Mouse (Mus musculus): ENCODE measurements around the gene Usp49. TPM values are rescaled to one million over a fixed set of nuclear protein-coding genes. Genes with fewer than 3 reads are reported as not detected.
"Not testable (repeated sequence)": the region's sequence is repeated elsewhere in the genome, so short reads cannot be mapped to it uniquely, and the experiment has no call there.

The Usp49 gene
- total RNA-seq, 2 experiments from 2014 or later = 12.2 to 13.1 TPM

DNA sequence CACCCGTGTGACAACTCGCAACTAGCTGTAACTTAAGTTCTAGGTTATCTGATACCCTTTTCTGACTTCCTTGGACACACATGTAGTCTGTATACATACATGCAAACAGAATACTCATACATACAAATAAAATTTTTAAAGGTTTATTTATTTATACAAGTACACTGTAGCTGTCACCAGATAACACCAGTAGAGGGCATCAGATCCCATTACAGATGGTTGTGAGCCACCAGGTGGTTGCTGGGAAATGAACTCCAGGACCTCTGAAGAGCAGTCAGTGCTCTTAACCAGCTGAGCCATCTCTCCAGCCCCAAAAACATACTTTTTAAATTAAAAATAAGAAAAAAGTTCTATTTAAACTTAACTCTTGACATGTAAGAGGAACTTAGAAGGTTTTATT lies 12.5 kb downstream of the Usp49 start:
- DNase-seq (ENCODE audit: low spot score in 2 of 2) = no peak

DNA sequence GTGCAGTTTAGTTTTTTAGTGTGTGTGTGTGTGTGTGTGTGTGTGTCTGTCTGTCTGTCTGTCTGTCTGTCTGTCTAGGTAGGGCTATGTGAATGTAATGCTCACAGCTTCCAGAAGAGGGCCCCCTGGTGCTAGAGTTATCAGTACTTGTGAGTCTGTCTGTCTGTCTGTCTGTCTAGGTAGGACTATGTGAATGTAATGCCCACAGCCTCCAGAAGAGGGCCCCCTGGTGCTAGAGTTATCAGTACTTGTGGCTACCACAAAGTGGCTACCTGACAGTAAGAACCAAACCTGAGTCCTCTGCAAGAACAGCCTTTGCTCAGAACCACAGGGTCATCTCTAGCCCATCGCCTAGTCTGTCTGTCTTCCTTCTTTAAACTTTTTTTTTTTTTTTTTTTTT lies 16.2 kb downstream of the Usp49 start:
- peak; percentile 41 to 65 for DNase-seq (ENCODE audit: low spot score in 2 of 2)

DNA sequence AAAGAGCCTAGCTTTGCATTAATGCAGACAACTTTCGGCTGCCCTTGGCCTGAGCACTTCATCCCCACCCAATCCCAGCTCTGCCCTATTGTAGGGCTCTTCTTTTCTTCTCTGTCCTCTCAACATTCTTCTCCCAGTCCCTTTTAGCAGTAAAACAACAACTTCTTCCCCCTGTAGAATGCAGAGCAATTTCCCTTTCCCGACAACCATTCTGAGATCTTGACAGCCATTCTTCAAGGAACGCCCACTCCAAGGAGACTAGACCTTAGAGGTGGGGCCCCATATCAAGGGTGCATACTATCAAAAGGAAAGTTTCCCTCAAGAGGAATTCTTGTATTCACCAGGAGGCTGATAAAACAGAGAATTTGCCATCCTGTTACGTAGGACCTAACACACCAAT lies 18.5 kb downstream of the Usp49 start:
- no peak for DNase-seq (ENCODE audit: low spot score in 2 of 2)

DNA sequence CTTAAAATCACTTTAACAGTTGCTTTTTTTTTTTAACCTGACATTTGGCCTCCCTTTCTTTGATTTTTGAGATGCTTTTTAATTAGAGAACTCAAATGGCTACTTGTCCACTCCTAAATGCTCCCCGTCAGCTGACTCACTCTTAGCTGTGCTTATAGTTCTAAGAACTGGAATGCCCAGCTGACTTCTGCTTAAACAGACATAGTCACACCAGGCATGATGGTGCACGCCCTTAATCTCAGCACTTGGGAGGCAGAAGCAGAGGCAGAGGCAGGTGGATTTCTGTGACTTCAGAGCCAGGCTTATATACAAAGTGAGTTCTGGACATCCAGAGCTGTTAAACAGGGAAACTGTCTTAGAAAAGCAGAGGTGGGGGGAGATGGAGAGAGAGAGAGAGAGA lies 21.5 kb downstream of the Usp49 start:
- no peak for DNase-seq (ENCODE audit: low spot score in 2 of 2)

DNA sequence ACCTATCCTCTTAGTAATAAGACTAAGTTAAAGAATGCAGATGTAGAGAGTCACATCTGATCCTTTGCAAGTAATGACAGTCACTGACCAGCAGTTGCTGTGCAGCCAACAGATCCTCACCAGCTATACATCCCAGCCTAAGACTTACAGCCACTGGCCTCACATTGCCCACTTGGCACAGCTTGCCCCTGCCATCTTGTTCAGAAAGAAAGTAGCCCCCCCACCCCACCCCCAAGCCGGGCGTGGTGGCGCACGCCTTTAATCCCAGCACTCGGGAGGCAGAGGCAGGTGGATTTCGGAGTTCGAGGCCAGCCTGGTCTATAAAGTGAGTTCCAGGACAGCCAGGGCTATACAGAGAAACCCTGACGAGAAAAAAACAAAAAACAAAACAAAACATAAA lies 23.9 kb downstream of the Usp49 start:
- not testable (repeated sequence) for DNase-seq (ENCODE audit: low spot score in 2 of 2)

DNA sequence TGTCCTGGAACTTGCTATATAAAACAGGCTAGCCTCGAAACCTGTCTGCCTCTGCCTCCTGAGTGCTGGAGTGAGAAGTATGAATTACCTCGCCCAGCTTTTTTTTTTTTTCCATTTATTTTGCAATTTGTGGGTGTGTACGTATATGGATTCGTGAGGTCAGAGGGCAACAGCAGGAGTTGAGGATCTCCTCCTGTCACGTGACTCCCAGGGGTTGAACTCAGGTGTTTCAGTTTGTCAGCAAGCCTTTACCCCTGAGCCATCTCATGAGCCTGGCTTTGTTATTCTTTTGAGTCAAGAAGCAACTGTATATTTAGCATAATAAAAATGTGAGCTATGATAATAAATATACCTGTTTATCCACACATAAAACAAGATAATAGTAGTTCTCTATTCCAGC lies 25.2 kb downstream of the Usp49 start:
- no peak for DNase-seq (ENCODE audit: low spot score in 2 of 2)

DNA sequence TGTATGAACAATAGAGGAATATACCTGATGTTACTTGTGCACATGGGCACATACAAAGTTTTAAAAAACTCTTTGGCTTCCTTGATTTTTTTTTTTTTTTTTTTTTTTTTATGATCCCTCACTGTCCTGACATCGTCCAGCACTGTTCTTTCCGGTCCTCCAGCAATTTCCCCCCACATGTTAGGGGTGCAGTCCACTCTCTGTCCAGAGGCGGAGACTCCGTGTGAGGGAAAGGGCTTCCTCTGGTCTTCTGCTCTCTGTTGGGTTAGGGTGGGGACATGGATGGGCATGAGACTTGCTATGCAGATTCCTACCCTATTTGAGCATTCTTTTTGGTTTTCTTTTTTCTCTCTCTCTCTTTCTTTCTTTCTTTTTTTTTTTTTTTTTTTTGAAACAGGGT lies 27.4 kb downstream of the Usp49 start:
- DNase-seq (ENCODE audit: low spot score in 2 of 2) = no peak

DNA sequence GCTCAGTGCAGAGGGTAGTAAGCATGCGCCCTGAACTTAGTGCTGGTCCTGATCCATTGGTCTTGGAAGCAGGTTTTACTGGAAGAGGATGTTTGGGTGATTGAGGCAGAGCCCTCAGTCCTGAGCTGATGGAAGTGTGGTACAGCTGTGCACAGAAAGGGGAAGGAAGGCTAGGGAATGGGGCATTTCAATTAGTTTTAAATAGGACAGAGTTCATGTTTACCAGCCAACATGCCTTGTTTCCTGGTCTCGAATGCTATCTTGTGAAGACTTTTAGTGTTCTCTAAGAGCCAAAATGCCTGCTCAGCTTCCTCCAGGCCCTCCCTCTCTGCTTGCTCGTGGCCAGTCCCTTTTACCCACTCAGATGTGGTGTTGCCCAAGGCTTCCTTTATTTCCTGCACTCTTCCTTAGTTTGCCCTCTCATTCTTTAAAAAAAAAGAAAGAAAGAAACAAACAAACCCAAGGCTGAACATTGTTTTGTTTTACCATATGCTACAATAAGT lies 28.3 kb downstream of the Usp49 start:
- DNase-seq (ENCODE audit: low spot score in 2 of 2) = no peak

DNA sequence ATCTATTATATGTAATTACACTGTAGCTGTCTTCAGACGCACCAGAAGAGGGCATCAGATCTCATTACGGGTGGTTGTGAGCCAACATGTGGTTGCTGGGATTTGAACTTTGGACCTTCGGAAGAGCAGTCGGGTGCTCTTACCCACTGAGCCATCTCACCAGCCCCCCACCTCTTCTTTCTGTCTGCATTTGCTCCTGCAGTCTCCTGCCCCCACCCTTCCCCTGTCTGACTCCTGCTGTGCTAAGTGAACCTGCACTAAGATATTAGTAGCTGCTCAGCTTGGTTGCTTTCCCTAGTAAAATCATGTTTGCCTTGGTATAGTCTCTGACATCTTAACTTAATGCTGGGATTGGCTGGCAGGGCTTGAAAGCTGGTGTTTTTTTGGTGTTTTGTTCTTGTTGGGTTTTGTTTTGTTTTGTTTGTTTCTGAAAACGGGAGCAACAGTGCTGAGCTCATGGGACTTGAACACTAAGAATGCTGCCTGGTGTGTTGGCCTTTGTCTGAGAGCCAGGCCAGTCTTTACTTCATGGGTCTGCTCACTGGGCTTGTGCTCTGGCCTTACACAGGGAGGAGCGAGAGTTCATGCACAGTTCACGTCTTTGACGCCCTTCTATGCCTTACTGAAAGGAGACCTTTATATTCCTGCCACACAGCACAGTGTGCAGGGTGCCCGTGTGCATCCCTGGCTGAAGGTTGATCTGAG lies 32.7 kb downstream of the Usp49 start:
- DNase-seq (ENCODE audit: low spot score in 2 of 2) = no peak

DNA sequence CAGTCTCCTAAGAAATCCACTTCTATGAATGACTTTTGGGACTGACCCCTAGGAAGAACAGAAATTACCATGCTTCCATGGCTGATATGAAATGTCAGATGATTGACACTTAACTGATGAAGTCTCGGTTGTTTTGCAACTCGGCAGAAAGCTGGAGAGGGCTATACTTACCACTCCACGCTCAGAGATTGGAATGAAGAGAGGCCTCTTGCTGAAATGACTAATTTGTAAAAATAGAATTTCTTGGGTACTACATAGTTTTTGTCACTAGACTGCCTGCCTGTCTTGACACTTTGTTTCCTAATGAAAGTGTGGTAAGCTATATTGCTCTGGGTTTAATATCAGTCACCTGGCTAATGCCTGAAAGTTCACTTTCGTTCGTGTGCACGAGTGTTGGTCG lies 34.0 kb downstream of the Usp49 start:
- no peak for DNase-seq (ENCODE audit: low spot score in 2 of 2)

DNA sequence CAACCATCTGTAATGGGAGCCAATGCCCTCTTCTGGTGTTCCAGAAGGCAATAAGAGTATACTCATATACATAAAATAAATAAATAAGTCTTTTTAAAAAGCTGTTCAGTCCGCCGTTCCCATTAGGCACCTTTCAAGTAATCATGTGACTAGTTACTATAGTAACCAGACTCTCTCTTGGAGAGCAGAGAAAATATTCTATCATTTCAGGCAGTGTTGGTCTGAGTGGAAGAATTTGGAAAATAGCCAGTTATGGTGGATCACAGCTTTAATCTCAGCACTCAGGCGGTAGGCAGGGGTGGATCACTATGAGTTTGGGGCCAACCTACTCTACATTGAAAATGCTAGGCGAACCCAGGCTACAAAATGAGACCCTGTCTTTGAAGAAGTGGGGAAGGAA lies 38.7 kb downstream of the Usp49 start:
- no peak for DNase-seq (ENCODE audit: low spot score in 2 of 2)

DNA sequence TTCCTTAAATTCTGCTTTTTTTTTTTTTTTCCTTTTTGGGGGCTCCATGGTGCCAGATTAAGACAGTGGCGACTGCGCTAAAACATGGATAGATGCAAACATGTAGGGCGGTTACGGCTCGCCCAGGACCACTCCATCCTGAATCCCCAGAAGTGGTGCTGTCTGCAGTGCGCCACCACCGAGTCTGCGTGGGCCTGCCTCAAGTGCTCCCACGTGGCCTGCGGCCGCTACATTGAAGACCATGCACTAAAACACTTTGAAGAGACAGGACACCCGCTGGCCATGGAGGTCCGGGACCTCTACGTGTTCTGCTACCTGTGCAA lies 41.5 kb downstream of the Usp49 start:
- no peak for DNase-seq (ENCODE audit: low spot score in 2 of 2)

DNA sequence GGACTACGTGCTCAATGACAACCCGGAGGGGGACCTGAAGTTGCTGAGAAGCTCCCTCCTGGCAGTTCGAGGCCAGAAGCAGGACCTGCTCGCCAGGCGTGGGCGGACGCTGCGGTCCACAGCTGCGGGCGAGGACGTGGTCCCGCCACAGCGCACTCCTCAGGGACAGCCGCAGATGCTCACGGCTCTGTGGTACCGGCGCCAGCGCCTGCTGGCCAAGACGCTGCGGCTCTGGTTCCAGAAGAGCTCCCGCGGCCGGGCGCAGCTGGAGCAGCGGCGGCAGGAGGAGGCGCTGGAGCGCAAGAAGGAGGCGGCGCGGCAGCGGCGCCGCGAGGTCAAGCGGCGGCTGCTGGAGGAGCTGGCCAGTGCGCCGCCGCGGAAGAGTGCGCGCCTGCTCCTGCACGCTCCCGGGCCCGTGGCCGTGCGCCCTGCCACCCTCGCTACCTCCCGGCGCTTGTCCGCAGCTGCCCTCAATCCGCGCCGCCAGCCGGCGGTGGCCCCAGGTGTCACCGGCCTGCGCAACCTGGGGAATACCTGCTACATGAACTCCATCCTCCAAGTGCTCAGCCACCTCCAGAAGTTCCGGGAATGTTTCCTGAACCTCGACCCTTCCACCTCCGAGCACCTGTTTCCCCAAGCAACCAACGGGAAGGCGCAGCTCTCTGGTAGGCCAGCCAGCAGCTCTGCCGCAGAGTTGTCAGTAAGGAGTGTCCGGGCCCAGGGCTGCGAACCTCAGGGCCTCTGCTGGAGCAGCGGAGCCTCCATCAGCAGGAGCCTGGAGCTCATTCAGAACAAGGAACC lies 42.0 kb downstream of the Usp49 start:
- DNase-seq (ENCODE audit: low spot score in 2 of 2) = peak in 1 of 2 experiments; percentile 28

DNA sequence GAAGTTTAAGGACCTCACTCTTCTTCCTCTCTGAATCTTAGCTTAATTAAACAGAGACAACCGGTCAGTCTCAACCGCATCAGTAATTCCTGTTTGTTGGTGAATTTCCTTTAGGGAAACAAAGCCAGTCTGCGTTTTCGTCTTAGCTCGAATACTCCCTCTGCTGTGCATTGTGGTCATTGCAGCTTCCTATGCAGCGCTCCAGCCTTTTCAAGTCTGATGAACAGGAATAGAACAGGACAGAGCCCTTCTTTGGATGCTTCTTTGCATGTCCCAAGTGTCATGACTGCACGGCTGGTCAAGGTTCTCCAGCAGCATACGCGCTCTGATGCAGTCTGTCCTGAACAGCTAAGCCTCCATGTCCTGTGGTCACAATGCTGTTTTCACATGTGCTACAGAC lies 46.1 kb downstream of the Usp49 start:
- peak; percentile 75 to 82 for DNase-seq (ENCODE audit: low spot score in 2 of 2)

DNA sequence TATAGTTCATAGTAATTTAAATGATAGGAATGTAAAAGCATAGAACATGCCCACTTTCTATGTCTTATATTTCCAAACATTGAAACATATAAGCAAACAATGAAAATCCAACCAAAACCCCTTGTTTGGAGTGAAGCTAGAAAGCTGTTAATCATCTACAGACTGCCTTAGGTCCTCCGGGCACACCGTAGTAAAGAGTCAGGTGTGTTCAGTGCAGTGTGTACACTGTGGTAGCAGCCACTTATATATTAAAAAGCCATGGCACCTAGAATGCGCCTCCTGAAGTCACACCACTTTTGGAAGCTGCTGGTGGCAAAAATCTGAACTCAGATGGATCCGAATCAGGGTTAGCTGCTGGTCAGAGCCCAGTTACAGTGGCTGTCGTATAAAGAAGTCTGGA lies 47.7 kb downstream of the Usp49 start:
- DNase-seq (ENCODE audit: low spot score in 2 of 2) = no peak

DNA sequence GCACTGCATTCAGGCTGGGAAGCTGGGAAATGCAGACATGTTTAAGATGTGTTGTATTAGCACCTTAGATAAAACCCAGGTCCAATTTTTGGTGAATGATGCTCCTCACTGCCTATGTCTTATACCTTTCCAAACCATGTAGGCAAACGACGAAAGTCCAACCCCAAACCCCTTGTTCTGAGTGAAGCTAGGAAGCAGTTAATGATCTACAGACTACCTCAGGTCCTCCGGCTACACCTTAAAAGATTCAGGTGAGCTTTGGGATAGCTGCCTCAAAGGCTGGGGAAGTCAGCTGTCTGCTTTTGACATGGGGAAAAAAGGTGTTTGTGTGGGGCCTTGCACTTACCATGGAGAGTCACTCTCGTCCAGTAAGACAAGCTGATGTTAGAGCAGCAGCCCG lies 48.2 kb downstream of the Usp49 start:
- no peak for DNase-seq (ENCODE audit: low spot score in 2 of 2)

DNA sequence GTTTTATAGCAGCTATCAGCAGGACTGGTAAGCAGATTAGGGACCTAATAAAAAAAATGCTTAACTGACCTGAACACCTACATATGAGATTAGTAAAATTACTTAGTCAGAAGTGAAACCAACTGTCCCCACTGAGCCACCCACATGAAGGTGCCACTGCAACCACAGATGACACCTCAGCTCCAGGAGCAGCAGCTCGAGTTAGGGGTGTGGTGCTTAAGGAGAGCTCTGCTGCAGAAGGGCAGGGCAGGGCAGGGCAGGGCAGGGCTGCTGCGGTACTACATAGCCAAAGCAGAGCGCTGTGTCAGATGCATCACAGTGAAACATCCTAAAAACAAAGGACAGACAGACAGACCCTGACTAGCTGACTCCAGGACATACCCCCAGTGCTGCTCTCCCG lies 52.3 kb downstream of the Usp49 start:
- DNase-seq (ENCODE audit: low spot score in 2 of 2) = no peak

DNA sequence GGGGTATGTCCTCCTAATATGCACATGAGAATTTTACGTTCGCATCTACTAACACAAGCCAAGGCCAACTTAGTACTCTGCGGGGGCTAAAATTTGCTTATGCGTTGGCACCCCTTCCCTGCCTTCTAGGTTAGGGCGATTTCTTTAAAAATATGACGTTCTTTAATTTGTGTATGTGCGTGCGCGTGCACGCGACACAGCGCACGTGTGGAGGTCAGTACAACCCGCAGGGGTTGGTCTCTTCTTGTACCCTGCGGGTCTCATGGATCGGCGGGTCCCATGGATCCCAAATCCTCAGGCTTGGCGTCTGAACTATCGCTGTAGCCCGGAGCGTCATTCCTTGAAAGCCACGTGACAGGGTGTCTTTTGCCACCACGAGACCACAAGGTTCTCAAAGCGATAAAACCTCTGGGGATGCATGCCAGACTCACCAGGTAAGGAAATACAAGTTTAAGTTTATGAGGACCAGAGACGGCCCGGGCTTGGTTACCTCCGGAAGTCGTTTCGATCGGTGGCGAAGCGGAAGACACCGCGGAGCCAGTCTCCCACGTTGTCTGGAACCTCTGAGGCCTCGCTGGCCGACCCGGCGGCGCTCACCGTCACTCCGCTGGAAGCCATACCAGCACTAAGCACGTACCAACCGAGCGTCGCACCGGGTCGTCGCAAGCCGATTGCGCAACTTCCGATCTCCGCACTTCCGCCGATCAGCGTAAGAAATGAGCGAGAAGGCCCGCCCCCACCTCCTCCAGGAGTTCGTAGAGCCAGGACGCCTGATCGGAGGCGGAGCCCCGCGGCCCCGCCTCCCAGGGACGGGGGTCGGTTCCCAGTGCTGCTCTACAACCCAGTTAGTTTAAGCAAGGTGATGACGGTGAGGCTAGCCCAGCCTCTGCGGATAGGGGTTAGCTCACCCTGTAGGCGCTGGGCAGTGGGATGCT lies 57.2 kb downstream of the Usp49 start:
- DNase-seq (ENCODE audit: low spot score in 2 of 2) = peak; percentile 91 to 97

DNA sequence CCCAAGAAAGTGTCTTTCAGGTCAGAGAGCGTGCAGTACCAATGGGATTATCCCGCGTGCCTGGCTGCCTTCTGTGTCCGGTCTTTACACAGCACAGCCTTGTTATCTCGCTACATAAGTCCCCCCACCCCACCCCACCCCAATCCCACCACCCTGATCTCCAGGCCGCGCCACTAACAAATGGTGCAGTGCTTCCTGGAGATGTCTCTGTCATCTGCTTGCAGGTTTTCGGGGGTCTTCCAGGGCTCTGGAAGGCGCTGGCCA lies 57.8 kb downstream of the Usp49 start, which contains the start of gene Tomm6:
Gene Tomm6 (minus strand): TSS at position 43 of the 264 bp plus-strand sequence.
- no peak for DNase-seq (ENCODE audit: low spot score in 2 of 2)

DNA sequence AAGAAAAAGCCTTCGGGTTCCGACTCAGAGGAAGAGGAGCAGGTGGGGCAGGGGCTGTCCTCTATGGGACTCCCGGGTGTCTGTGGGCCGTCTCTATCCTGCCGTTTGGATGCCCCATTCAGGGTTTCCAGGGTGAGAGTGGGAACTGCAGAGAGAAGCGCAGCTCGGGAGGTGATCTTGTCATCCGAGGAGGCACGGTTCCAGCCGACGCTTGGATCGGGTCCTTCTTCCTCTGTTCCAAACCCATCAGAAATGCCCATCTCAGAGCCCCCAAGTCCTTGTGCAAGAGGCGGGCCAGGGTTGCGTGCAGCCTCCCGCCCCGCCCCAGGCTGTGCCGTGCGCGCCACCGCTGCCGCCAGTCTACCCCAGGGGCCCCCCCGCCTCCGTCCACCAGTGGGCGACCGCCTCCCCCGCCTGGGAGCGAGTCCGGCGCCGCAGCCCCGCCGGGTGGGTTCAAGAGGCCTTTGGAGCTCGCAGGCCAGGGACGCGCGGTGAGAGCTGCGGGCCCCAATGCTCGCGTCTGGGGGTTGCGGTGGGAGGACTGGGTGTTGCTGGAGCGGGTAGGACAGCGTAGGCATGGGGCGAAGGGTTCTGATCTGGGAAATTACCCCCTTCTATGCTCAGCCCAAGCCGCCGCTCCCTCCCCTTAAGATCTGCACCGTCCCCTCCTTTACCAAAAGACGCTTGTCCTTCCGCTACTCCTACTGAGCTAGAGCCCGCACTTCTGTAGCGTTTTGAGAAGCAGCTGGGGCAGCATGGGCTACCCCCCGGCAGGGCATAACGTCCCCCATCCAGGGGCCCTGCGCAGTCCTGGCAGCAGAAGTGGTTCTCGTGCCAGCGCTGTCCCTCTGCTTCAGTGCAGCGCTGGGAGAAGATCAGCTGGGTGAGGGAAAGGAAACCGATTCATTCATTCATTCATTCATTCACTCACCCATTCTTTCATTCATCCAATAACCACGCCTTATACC lies 58.4 kb downstream of the Usp49 start, which contains the start of gene Frs3:
Gene Frs3 (plus strand): TSS at position 423 of the 968 bp plus-strand sequence.
- DNase-seq (ENCODE audit: low spot score in 2 of 2) = peak; percentile 80 to 82

DNA sequence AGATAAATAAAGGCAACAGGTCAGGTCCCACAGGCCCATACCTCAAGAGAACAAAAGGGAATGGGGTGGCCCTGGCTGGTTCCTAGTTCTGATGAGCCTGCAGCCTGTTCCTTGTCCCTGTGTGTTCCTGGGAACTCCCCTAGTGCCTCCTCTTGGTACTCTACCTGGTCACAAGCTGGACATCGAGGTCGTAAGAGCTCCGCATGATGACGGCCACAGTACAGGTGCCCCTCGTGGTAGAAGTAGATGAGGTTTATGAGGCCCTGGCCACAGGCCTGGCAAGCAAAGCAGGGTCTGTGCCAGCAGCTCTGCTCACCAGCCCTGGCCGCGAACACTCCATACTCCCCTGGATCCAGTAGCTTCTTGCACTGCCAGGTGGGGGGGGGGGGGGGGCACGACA lies 59.4 kb downstream of the Usp49 start:
- no peak for DNase-seq (ENCODE audit: low spot score in 2 of 2)
